Mouse (Mus musculus): ENCODE results near the gene Cfap58.

Cfap58 gene

DNA sequence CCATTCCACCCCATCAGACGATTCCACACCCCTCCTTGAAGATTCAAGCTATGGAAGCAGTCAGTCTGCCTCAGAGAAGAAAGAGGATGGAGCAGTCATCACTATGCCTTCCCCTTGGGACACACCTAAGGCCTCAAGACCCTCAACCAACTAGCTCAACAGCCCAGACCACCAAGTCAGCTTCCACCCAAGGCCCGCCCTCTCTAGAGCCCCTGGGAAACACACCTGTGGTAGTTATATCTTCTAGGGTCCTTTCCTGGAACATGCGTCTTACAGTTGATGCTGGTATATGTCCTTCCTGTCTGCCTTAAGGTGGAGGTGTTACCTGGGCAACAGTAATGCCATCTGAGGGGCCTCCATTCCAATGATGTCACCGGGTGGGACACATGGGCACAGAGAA lies 23.3 kb upstream of the Cfap58 start:
- in situ Hi-C loops (cut with MboI; ENCODE audit: unreplicated experiment in 2 of 2), result no loop called here

DNA sequence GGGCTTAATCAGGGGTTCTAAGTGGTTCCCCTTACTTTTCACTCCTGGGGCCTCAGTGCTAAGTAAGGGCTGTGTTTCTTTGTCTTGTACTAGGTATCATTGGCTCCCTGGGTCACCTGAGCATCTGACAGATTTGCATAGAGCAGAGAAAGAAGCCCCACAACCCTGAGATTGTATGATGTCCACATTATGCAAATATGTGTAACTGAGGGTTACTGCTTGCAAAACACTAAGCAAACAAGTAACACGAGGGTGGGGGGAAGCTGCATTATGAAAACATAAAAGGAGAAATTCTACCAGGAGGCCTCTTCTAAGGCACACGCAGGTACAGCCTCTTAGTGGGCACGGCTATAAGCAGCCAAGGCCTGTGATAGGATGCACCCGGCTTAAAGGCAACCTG lies 22.2 kb upstream of the Cfap58 start:
- in situ Hi-C loops (cut with MboI; ENCODE audit: unreplicated experiment in 2 of 2), result no loop called here

DNA sequence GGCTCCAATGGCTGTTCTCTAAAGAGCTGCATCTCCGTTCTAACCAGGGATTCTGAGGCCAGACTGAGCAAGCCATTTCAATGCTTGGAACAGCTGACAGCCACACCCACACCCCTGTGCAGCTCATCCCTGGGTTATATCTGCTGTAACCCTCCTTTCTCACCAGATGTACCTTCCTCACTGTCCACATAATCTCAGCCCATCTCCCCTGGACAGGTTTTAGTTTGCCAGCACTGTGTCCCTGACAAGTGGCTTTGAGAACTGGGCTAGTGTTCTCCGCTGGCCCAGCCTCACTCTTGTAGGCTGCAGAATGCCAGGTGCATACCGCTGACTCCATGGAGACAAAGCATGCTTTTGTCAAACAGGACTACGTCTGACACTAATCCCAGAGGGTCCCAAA lies 20.1 kb upstream of the Cfap58 start:
- in situ Hi-C loops (cut with MboI; ENCODE audit: unreplicated experiment in 2 of 2), result no loop called here

DNA sequence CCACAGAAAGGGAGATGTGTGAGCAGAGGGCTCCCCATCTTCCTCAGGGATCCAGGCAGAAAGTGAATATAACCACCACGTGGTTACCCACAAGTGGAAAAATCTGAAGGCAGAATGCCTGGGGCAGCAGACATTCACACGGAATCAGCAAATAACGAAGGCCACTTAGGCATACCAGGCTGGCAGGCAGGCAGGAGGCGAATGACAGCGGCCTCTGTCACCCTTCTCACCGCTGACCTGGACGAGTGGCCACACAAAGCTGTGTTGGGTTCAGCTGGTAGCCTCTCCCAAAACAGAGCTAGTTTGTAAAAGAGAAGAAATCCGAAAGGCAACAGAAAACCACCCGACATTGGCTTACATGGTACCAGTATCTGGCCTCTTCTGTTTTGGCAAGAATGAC lies 19.5 kb upstream of the Cfap58 start:
- in situ Hi-C loops (cut with MboI; ENCODE audit: unreplicated experiment in 2 of 2), result no loop called here

DNA sequence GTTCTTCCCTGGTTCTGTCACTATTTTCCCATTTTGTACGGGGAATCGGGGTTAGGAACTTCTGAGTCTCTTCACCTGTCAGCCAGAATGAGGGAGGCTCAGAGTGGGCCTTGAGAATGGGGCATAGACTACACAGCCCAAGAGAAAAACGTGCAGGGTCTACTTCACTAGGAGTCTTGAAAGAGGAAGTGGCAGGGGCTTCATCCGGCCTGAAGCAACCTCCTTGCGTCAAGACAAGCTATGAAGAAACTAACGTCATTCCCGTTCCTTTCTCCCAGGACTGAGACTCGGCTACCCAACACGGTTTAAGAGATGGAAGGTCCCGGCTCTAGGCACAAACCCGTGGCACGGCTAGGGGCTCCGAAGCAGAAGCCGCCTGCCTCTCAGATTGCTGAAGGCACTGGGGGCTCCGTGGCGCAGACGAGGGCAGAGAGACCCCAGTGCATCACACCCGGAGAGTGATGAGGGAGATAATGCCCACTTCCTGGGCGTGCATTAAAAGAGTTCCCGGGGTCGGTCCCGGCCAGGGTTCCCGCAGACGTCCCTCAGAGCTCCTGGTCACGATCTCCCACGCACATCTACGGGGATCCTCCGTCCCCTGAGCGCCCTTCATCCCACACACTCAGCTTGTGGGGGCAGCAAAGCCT lies 18.9 kb upstream of the Cfap58 start:
- in situ Hi-C loops (cut with MboI; ENCODE audit: unreplicated experiment in 2 of 2), result no loop called here

DNA sequence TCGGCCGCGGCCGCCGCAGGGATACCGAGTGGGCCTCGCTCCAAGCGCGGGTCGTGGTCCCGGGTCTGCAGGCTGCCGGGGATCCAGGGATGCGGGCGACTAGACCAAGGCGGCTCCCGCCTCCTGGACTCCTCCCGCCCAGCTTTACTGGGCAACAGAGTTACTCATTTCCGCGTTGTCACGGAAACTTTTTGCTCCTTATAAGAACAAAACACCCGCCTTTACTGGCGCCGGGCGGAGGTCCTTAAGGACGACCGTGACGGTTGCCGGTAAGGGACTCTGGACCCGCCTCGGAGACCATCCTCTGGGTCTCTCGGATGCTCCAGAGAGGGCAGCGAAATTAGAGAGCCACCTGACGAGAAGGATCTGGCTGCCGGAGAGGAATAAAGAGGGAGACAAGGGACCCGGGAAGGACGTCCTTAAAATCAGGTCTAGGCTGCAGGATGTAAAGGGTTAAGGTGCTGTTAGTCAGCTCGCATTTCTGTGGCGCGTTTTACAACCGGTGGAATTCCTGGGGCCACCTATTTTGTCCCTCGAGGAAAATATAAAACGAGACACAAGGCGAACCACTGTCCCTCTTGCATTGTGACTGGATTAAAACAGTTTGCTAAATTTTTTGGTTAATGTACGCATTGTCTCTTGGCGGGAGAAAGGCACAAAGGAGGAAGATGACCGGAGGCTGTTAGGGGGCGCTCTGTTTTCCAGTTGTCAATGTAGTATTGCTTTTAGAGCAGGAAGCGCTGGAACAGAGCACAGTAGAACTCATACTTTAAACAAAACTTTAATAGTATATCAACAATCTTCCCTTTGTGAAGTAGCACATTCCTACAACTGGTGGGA lies 18.1 kb upstream of the Cfap58 start, which contains the start of the genes Cfap43 and Itprip:
Gene Cfap43 (minus strand): TSS at position 162 of the 840 bp plus-strand sequence.
Gene Itprip (minus strand): TSS at position 174 of the 840 bp plus-strand sequence.
- in situ Hi-C loops (cut with MboI; ENCODE audit: unreplicated experiment in 2 of 2), result no loop called here

DNA sequence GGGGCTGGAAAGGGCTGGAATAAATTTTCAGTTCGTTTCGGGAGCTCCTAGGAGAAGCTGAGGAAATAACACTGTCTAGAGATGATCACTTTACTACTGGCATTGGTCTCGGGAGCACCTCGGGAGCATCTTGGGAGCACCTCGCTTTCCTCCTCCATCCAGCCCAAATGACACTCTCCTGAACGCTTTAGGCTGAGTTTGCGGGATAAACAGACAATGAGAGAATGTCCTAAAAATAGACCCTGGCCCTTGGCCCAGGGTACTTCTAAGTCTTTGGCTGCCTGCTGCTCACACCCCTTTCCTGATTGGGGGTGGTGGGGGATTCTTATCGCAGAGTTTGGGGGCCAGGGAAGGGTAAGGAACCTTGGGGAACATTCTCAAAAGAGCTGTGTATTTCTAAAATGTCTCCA lies 17.5 kb upstream of the Cfap58 start:
- in situ Hi-C loops (cut with MboI; ENCODE audit: unreplicated experiment in 2 of 2), result loop anchor here in 1 of 2 experiments (10.0 kb wide), 1 partner anchor 405 kb away; no protein-coding TSS in a partner anchor

DNA sequence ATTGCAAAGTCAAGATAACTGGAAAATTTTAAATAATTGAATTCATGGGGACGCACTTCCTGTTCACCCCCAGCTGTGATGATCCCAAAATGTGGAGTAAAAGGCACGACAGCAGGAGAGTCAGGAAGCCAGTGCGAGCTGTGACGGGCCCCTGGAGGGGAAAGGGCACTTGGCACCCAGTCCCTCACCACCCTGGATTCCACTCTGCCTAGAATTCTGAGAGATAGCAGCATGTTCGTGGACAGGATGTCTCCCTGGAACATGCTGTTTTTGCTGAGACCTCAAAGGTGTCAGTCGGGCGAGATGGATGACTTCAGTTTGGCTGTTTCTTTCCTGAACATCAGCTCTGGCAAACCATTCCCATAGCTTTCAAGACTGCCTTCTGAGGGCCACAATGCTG lies 11.7 kb upstream of the Cfap58 start:
- in situ Hi-C loops (cut with MboI; ENCODE audit: unreplicated experiment in 2 of 2), result loop anchor here in 1 of 2 experiments (10.0 to 25.0 kb wide), 2 partner anchors 189 to 411 kb away; partner anchors contain the start of gene Sfr1

DNA sequence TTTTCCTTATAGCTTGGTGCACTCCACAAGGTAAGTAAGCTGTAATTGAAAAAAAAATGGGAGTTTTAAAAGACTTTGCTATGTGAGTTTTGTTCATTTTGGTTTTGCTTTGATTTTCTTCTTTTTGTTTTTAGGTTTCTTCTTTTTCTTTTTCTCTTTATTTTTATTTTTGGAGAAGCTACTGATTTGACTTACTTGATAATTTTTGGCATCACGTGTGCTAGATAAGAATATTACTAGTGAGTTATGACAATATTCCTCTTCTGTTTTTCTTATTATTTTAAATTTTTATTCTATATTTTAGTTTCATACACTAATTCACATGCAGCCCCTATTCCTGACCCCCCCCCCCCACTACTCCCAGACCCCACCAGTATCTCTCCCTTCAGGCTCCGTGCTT lies 10.4 kb upstream of the Cfap58 start:
- in situ Hi-C loops (cut with MboI; ENCODE audit: unreplicated experiment in 2 of 2), result loop anchor here in 1 of 2 experiments (10.0 to 25.0 kb wide), 2 partner anchors 190 to 412 kb away; partner anchors contain the start of gene Sfr1

DNA sequence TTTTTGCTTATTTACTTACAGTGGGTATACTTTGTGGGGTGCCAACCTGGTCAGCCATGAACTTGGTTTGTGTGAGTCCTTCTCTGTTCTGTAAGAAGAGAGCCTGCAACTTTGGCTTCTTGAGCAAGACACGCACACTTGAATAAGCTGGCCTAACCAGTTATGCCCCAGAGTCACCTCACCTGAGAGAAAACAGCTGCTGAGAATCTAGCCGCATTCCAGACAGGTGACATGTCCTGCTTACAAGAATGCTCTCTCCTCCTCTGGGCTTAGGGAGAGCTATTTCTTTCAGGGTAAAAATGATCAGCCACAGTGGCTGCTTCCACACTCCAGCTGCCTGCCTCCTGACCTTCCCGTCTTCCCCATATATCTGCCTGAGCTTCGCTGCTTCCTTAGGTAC lies 8.4 kb upstream of the Cfap58 start:
- in situ Hi-C loops (cut with MboI; ENCODE audit: unreplicated experiment in 2 of 2), result loop anchor here in 1 of 2 experiments (10.0 to 25.0 kb wide), 2 partner anchors 192 to 414 kb away; partner anchors contain the start of gene Sfr1

DNA sequence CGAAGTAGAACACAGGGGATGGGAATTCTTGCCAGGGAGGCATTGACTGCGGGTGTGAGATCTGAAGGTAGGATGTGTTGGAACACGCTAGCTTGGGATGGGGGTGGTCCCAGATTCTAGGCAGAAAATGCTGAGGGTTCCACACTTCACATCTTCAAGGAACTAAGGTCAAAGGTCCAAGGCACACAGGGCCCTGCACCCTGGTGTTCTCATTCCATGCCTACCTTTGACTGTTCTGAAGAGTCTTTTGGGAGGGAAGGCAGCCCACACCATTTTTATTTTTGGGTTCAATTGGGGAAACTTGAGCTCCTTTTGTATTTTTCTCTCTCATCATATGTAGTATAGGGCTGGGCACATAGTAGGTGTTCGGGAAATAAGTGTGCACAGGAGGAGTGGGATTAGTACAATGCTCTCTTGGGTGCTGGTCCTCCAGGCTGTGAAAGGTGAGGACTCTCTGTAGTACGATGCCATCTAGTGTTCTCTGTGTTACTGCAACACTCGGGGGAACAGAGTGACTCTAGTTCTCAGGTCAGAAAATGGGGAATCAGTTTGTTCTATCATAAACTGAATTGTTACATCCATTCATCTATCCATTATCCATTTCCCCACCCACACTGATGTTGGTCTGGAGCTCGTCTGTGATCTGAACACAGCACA lies 5.4 kb upstream of the Cfap58 start:
- in situ Hi-C loops (cut with MboI; ENCODE audit: unreplicated experiment in 2 of 2), result loop anchor here (5.0 to 25.0 kb wide), 2 partner anchors 50 to 195 kb away; partner anchors contain the start of gene Sfr1 (in 1 of the 2)

DNA sequence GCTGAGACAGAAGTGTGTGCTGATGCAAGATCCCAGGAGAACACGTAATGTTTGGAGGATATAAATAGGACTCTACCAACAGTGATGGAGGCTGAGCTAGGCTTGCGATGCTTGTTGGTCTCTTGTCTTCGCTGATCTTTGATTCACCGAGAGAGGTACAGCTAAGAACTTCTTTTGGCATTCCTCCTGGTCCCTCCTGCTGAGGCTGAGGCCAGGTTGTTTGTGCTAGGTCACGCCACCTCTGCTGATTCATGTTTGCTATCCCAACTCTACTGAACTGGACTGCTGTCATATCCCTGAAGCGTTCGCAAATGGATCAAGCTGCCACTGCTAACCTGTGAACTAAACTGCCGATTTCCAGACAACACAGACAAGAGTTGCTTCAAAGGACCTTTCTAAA lies 3.3 kb upstream of the Cfap58 start:
- in situ Hi-C loops (cut with MboI; ENCODE audit: unreplicated experiment in 2 of 2), result loop anchor here (5.0 to 25.0 kb wide), 2 partner anchors 52 to 197 kb away; partner anchors contain the start of gene Sfr1 (in 1 of the 2)

DNA sequence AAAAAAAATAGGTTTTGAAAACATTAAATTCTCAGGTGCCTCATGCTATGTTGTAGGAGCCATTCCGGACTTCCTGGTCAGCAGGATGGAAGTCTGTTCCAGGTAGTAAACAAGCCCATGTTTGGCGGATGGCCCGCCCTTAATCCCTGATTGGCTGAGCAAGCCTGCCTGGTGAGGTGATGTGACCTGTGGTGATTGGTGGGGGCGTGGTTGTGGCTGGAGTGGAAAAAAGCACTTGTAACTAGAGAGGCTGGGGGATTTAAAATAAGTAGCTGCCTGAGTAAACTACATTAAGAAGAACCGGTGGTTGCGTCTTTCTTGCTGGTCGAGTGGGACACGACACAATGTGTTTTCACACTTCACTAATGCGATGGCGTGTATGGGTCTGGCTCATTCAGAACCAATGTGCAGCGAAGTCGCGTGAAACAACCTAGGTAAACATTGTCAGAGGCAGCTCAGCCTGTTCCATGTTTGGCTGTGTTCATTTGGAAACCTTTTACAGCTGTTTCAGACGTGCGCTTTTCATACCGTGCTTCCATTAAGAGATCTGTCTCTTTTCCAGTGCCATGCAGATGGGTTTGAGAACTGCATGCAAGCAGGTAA lies 2.7 kb upstream of the Cfap58 start:
- in situ Hi-C loops (cut with MboI; ENCODE audit: unreplicated experiment in 2 of 2), result loop anchor here (5.0 to 25.0 kb wide), 2 partner anchors 52 to 197 kb away; partner anchors contain the start of gene Sfr1 (in 1 of the 2)

DNA sequence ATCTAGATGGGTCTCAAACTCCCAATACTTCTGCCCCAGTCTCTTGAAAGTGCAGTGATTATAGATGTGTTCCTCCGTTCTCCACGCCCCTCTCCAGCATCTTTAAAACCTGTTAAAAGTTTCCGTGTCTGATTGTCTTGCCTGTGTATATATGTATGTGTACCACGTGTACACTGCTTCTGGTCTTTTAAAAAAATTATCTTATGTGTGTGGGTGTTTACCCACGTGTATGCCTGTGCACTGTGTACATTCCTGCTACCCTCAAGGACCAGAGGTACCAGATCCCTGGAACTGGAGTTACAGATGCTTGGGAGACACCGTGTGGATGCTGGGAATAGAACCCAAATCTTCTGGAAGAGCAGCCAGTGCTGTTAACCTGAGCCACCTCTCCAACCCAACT lies 1.9 kb upstream of the Cfap58 start:
- in situ Hi-C loops (cut with MboI; ENCODE audit: unreplicated experiment in 2 of 2), result loop anchor here in 1 of 2 experiments (25.0 kb wide), 1 partner anchor 198 kb away; the partner anchor contains the start of gene Sfr1

DNA sequence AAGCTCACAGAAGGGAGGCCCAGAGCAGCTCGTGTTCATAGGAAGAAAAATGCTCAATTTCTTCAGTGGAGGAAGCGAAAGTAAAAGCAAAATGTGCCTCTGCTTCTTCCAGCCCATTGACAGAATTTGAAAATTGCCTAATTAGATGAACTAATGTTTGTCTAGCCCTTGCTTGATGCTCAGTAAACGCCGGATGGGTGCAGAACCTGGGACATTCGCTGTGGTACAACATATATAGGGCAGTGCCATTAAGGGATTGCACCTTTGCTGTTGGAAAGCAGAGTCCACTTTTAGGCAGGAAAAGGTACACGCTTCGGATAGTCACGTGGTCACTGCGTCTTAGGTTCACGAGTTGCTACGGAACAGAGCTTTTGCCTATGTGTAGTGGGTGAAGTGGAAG lies 985 bp upstream of the Cfap58 start:
- in situ Hi-C loops (cut with MboI; ENCODE audit: unreplicated experiment in 2 of 2), result loop anchor here in 1 of 2 experiments (25.0 kb wide), 1 partner anchor 199 kb away; the partner anchor contains the start of gene Sfr1

DNA sequence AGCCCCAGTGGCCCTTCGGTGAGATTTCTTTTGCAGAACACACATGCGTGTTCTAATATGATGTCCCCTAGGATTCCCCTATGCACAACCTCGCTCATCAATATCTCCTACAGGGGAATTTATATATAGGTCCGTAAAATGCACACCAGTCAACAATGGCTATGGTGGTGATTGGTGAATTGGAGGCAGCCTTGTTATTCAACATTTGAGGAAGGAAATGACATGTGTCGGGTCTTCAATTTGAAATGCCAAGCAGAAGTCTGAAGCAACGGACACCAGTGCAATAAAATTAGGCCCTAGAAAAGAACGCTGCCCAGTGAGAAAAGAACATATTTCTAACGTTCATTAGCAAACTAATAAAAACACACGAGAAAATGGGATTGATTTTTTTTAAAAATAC lies 537 bp upstream of the Cfap58 start:
- in situ Hi-C loops (cut with MboI; ENCODE audit: unreplicated experiment in 2 of 2), result loop anchor here in 1 of 2 experiments (25.0 kb wide), 1 partner anchor 200 kb away; the partner anchor contains the start of gene Sfr1

DNA sequence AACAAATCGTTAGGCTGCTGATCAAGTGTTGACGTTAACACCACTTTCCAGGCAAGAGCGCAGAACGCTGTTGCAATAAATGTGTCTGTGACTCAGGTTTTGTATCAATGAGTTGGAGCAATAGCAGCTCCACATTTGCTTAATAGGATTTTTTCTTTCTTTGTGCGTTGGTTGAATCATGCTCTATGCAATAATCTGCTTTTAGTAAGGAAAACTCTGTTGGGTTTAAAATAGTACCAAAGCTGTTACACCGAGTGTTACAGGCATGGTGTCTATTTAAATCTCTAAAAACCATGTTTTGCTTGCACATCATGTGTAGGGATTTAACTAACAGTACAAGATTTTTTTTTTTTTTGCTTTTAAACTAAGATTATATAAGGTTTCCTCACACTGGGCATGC lies 1.9 kb downstream of the Cfap58 start:
- in situ Hi-C loops (cut with MboI; ENCODE audit: unreplicated experiment in 2 of 2), result loop anchor here in 1 of 2 experiments (25.0 kb wide), 1 partner anchor 202 kb away; the partner anchor contains the start of gene Sfr1

DNA sequence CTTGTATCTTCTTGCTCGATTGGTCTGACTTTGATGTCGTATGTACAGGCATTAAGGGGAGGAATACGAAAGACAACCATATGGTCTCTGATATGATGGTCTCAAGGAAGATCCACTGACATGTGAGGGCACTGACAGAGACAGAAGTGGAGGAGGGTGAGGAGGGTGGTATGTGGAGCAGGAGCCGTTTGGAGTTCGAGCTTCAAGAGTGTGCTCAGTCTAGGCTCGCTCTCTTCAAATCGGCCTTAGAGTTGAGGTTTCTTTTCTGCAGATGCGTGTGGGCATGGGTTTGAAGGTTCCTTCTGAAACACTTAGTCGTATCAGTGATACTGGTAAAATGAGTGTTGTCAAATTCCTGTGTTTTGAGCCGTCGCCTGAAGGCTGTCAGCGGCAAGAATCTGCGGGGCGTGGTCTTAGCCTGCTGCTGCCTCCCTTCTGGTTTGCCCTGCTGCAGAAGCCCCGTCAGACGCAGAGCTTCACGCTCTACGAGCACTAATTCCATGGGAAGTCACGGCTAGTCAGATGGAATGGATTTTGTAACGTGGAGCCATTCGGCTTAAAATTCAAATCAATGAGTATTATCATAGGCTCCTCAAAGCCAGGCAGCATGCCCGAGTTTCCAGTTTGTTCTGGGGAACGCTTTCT lies 9.5 kb downstream of the Cfap58 start:
- in situ Hi-C loops (cut with MboI; ENCODE audit: unreplicated experiment in 2 of 2), result loop anchor here (10.0 to 25.0 kb wide), 2 partner anchors 210 to 212 kb away; partner anchors contain the start of gene Sfr1 (in 2 of the 2)

DNA sequence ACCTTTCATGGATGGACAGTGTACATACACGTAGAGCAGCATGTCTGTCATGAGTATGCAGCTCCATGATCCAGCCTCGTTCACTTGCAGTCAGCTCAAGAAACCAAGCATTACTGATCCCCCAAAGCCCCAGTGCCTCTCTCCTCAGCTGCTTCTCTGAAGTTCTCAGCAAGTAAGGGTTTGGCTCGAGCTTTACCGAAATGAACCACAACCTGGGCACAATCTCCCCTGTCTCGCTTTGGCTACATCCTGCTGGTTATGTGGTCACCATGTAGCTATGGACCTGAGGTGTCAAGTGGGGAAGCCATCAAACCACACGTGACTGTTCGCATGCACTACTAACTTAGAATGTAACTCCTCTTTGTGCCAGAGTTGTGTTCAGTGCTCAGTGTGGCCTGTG lies 13.5 kb downstream of the Cfap58 start:
- in situ Hi-C loops (cut with MboI; ENCODE audit: unreplicated experiment in 2 of 2), result no loop called here

Measured in v-Abl transformed pro-B cells (cell line).